Mouse (Mus musculus): ENCODE results near the gene Ybey. TPM values are rescaled to one million over a fixed set of nuclear protein-coding genes. Genes with fewer than 3 reads are reported as not detected.

Gene Ybey
- polyA plus RNA-seq, 1 experiment, result 2.0 TPM

- Histone ChIP-seq H3K4me2 (ENCODE audit: low read depth) (no peak overlapping the region), H3K27me3 (ENCODE audit: control insufficient read depth, insufficient read depth, insufficient read length) (no peaks in the 10 kb centered on the region), H3K36me3 (ENCODE audit: control insufficient read depth, insufficient read depth) (peaks cover 21% of the 10 kb centered on the region), H3K79me2 (ENCODE audit: control insufficient read depth, insufficient read depth) (no peaks in the 10 kb centered on the region), H3K4me3 (no peak overlapping the region), H3ac (ENCODE audit: control insufficient read depth, insufficient read length) (no peak overlapping the region)
- TF ChIP-seq MYOD1 (IDR thresholded peaks at IDR 0.05; ENCODE audit: control insufficient read depth in 1 of 3, insufficient read length in 2 of 3, low read depth in 2 of 3), result no peak
- no peak for TF ChIP-seq SRF (IDR thresholded peaks at IDR 0.05; ENCODE audit: control insufficient read depth, insufficient read length, low read depth)
- TF ChIP-seq POLR2AphosphoS2 (IDR thresholded peaks at IDR 0.05; ENCODE audit: insufficient read length, low read depth), result no peak
- TF ChIP-seq POLR2A (IDR thresholded peaks at IDR 0.05; ENCODE audit: insufficient read length, low read depth), result no peak
- TF ChIP-seq USF1 (IDR thresholded peaks at IDR 0.05; ENCODE audit: low read depth), result no peak
- no peak for TF ChIP-seq MYOG (IDR thresholded peaks at IDR 0.05; ENCODE audit: control insufficient read depth in 1 of 3, insufficient read depth in 1 of 3, insufficient read length in 2 of 3, low read depth in 2 of 3)
- no peak for TF ChIP-seq E2F4 (IDR thresholded peaks at IDR 0.05; ENCODE audit: insufficient read depth)
- no peak for TF ChIP-seq TCF12 (IDR thresholded peaks at IDR 0.05; ENCODE audit: insufficient read depth, poor library complexity, severe bottlenecking)
- TF ChIP-seq CEBPB (IDR thresholded peaks at IDR 0.05; ENCODE audit: insufficient read depth, poor library complexity, severe bottlenecking), result no peak
- no peak for TF ChIP-seq REST (IDR thresholded peaks at IDR 0.05; ENCODE audit: insufficient read depth, insufficient read length)
- TF ChIP-seq TCF3 (IDR thresholded peaks at IDR 0.05; ENCODE audit: insufficient read length, low read depth), result no peak
- no peak for TF ChIP-seq MAX (IDR thresholded peaks at IDR 0.05; ENCODE audit: low read depth)
These were observed 19.4 kb upstream of the Ybey start for GRCm38 (mm10) chr10:76488265-76488664.

GRCm38 (mm10) chr10:76486302-76486701 lies 17.4 kb upstream of the Ybey start:
- Histone ChIP-seq H3K4me2 (ENCODE audit: low read depth) (no peak overlapping the region), H3K4me3 (no peak overlapping the region), H3ac (ENCODE audit: control insufficient read depth, insufficient read length) (no peak overlapping the region), H3K36me3 (ENCODE audit: control insufficient read depth, insufficient read depth) (peaks cover 27% of the 10 kb centered on the region), H3K79me2 (ENCODE audit: control insufficient read depth, insufficient read depth) (no peaks in the 10 kb centered on the region), H3K27me3 (ENCODE audit: control insufficient read depth, insufficient read depth, insufficient read length) (no peaks in the 10 kb centered on the region)
- TF ChIP-seq TCF3 (IDR thresholded peaks at IDR 0.05; ENCODE audit: insufficient read length, low read depth), result no peak
- no peak for TF ChIP-seq REST (IDR thresholded peaks at IDR 0.05; ENCODE audit: insufficient read depth, insufficient read length)
- no peak for TF ChIP-seq POLR2A (IDR thresholded peaks at IDR 0.05; ENCODE audit: insufficient read length, low read depth)
- no peak for TF ChIP-seq SRF (IDR thresholded peaks at IDR 0.05; ENCODE audit: control insufficient read depth, insufficient read length, low read depth)

- no peaks in the 10 kb centered on the region for H3K27me3 ChIP-seq (ENCODE audit: control insufficient read depth, insufficient read depth, insufficient read length)
- TF ChIP-seq REST (IDR thresholded peaks at IDR 0.05; ENCODE audit: insufficient read depth, insufficient read length) (no peak), MYOG (IDR thresholded peaks at IDR 0.05; ENCODE audit: control insufficient read depth in 1 of 3, insufficient read depth in 1 of 3, insufficient read length in 2 of 3, low read depth in 2 of 3) (no peak), E2F4 (IDR thresholded peaks at IDR 0.05; ENCODE audit: insufficient read depth) (no peak), TCF12 (IDR thresholded peaks at IDR 0.05; ENCODE audit: insufficient read depth, poor library complexity, severe bottlenecking) (no peak)
These were observed 12.6 kb upstream of the Ybey start for GRCm38 (mm10) chr10:76481480-76481879.

GRCm38 (mm10) chr10:76480851-76481250 lies 11.9 kb upstream of the Ybey start:
- H3ac ChIP-seq (ENCODE audit: control insufficient read depth, insufficient read length), result no peak overlapping the region
- no peak overlapping the region for H3K4me2 ChIP-seq (ENCODE audit: low read depth)
- TF ChIP-seq TCF12 (IDR thresholded peaks at IDR 0.05; ENCODE audit: insufficient read depth, poor library complexity, severe bottlenecking) (no peak), TCF3 (IDR thresholded peaks at IDR 0.05; ENCODE audit: insufficient read length, low read depth) (no peak), MYOG (IDR thresholded peaks at IDR 0.05; ENCODE audit: control insufficient read depth in 1 of 3, insufficient read depth in 1 of 3, insufficient read length in 2 of 3, low read depth in 2 of 3) (no peak), CEBPB (IDR thresholded peaks at IDR 0.05; ENCODE audit: insufficient read depth, poor library complexity, severe bottlenecking) (no peak), E2F4 (IDR thresholded peaks at IDR 0.05; ENCODE audit: insufficient read depth) (no peak), USF1 (IDR thresholded peaks at IDR 0.05; ENCODE audit: low read depth) (no peak), POLR2AphosphoS2 (IDR thresholded peaks at IDR 0.05; ENCODE audit: insufficient read length, low read depth) (no peak), MYOD1 (IDR thresholded peaks at IDR 0.05; ENCODE audit: control insufficient read depth in 1 of 3, insufficient read length in 2 of 3, low read depth in 2 of 3) (no peak), MAX (IDR thresholded peaks at IDR 0.05; ENCODE audit: low read depth) (no peak), POLR2A (IDR thresholded peaks at IDR 0.05; ENCODE audit: insufficient read length, low read depth) (no peak), REST (IDR thresholded peaks at IDR 0.05; ENCODE audit: insufficient read depth, insufficient read length) (no peak), SRF (IDR thresholded peaks at IDR 0.05; ENCODE audit: control insufficient read depth, insufficient read length, low read depth) (no peak)
- H3K27me3 ChIP-seq (ENCODE audit: control insufficient read depth, insufficient read depth, insufficient read length), result no peaks in the 10 kb centered on the region
- H3K36me3 ChIP-seq (ENCODE audit: control insufficient read depth, insufficient read depth), result peaks cover 40% of the 10 kb centered on the region
- H3K79me2 ChIP-seq (ENCODE audit: control insufficient read depth, insufficient read depth), result no peaks in the 10 kb centered on the region
- no peak overlapping the region for H3K4me3 ChIP-seq

More at GRCm38 (mm10) chr10:76481480-76481879, 12.6 kb upstream of the Ybey start:
- no peak overlapping the region for H3K4me2 ChIP-seq (ENCODE audit: low read depth)
- H3K4me3 ChIP-seq, result no peak overlapping the region
- peaks cover 45% of the 10 kb centered on the region for H3K36me3 ChIP-seq (ENCODE audit: control insufficient read depth, insufficient read depth)
- no peak overlapping the region for H3ac ChIP-seq (ENCODE audit: control insufficient read depth, insufficient read length)
- no peaks in the 10 kb centered on the region for H3K79me2 ChIP-seq (ENCODE audit: control insufficient read depth, insufficient read depth)

- Histone ChIP-seq H3ac (ENCODE audit: control insufficient read depth, insufficient read length) (no peak overlapping the region), H3K27me3 (ENCODE audit: control insufficient read depth, insufficient read depth, insufficient read length) (no peaks in the 10 kb centered on the region), H3K4me3 (no peak overlapping the region), H3K36me3 (ENCODE audit: control insufficient read depth, insufficient read depth) (peaks cover 26% of the 10 kb centered on the region), H3K79me2 (ENCODE audit: control insufficient read depth, insufficient read depth) (peaks cover 13% of the 10 kb centered on the region), H3K4me2 (ENCODE audit: low read depth) (no peak overlapping the region)
- no peak for TF ChIP-seq E2F4 (IDR thresholded peaks at IDR 0.05; ENCODE audit: insufficient read depth)
These were observed 4.8 kb upstream of the Ybey start for GRCm38 (mm10) chr10:76473759-76474158.
